Mouse (Mus musculus) cerebellum, adult 2 months (tissue): ENCODE data around the gene Zmynd15.

Source experiments
- CTCF ChIP-seq: fragments of 200-500 bp; IDR thresholded peaks from 2 replicates; pipeline ENCODE4 v1.5.1; 2011; ENCODE audit warnings: low read depth, mild to moderate bottlenecking, control low read depth, low read length, moderate library complexity, borderline replicate concordance; ENCODE audit not compliant: insufficient read depth
- POLR2A ChIP-seq: fragments of 200-500 bp; IDR thresholded peaks from 2 replicates; pipeline ENCODE4 v1.6.1; 2011; ENCODE audit warnings: low read length, control low read depth, borderline replicate concordance; ENCODE audit not compliant: insufficient read depth

DNA sequence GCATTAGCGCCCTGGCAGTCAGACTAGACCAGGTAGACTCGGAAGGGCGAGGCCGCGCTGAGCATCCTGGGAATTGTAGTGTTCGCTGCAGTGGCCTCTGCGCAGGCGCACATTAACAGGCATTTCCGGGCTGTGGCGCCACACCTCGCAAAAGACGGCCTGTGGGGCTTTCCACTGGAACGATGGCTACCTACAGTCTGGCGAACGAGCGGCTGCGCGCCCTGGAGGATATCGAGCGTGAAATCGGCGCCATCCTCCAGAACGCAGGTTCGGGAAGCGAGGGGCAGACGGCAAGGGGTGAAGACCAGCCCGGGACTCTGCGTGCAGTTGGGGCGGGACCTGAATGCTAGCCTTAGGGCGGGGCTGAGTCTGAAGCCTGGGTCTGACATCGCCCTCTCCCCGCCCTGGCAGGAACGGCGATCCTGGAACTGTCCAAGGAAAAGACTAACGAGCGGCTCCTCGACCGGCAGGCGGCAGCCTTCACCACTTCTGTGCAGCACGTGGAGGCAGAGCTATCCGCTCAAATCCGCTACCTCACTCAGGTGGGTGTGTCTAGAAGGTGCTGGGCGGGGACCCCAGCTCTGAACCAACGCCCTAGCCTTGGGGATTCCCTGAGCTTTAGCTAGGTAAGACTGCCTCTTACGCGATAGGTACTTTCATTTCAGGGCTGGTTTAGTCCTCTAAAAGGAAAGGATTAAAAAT, 7.3 kb upstream of the Zmynd15 start, which contains the start of gene Med11:
- TF ChIP-seq POLR2A (peak; percentile 93), CTCF (peak; percentile 89)
